Mouse (Mus musculus) megakaryocyte, embryonic 14.5 days (primary cell): ENCODE measurements around the gene Srpk2. TPM values are rescaled to one million over a fixed set of nuclear protein-coding genes. Genes with fewer than 3 reads are reported as not detected.
"Not testable (repeated sequence)": the region's sequence is repeated elsewhere in the genome, so short reads cannot be mapped to it uniquely, and the experiment has no call there.

Source experiments
- H3K27me3 ChIP-seq: replicated peaks from 2 replicates; pipeline ENCODE3; 2012; ENCODE audit warnings: inconsistent platforms
- H3K36me3 ChIP-seq: replicated peaks from 2 replicates; pipeline ENCODE3; 2012; ENCODE audit warnings: low read length, inconsistent platforms, mixed read lengths
- H3K4me1 ChIP-seq: 2 replicates; pipeline ENCODE4 v1.6.1; 2012; ENCODE audit warnings: inconsistent platforms
- H3K4me3 ChIP-seq: replicated peaks from 2 replicates; pipeline ENCODE3; 2012; ENCODE audit warnings: moderate library complexity, mild to moderate bottlenecking, inconsistent platforms
- H3K9me3 ChIP-seq: 2 replicates; pipeline ENCODE4 v1.6.1; 2012; ENCODE audit warnings: inconsistent platforms
- FLI1 ChIP-seq: IDR thresholded peaks from 2 replicates; pipeline ENCODE4 v1.6.1; 2012; ENCODE audit warnings: low read length, inconsistent platforms, mixed read lengths
- GATA1 ChIP-seq: IDR thresholded peaks from 3 replicates; pipeline ENCODE4 v1.6.1; 2012; ENCODE audit warnings: mixed read lengths, low read length, inconsistent platforms, borderline replicate concordance
- polyA plus RNA-seq: library from polyadenylated mRNA; stranded (reverse); fragments of >175 nt; gene quantifications from 2 replicates; pipeline ENCODE4 v1.2.3, GENCODE M21; 2012; ENCODE audit warnings: low replicate concordance; ENCODE audit not compliant: insufficient read depth

Srpk2 gene
- polyA plus RNA-seq, 1 experiment, result 1.5 TPM

GRCm38 (mm10) chr5:23596326-23596965 lies 88.0 kb downstream of the Srpk2 start:
- Histone ChIP-seq H3K4me3 (no peak overlapping the region), H3K9me3 (no peaks in the 10 kb centered on the region), H3K36me3 (peaks cover under 1% of the 10 kb centered on the region), H3K4me1 (peaks cover 25% of the 10 kb centered on the region), H3K27me3 (no peaks in the 10 kb centered on the region)
- TF ChIP-seq FLI1, result no peak
- no peak for TF ChIP-seq GATA1

DNA sequence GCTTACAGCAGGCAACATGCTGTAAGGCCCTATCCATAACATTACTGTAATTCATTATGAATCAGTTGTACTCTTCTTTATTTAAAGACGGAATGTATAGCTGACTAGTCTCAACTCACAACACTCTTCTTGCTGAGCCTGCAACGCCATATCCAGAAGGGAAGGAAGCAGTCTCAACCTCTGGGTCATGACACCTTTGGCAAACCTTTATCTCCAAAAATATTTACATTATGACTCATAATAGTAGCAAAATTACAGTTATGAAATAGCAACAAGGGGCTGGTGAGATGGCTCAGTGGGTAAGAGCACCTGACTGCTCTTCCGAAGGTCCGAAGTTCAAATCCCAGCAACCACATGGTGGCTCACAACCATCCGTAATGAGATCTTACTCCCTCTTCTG lies 94.1 kb downstream of the Srpk2 start:
- not testable (repeated sequence) for H3K36me3 ChIP-seq, H3K27me3 ChIP-seq, H3K4me1 ChIP-seq, H3K9me3 ChIP-seq, H3K4me3 ChIP-seq

GRCm38 (mm10) chr5:23587614-23588013 lies 96.8 kb downstream of the Srpk2 start:
- H3K27me3 ChIP-seq, result no peaks in the 10 kb centered on the region
- TF ChIP-seq GATA1 (no peak), FLI1 (no peak)
- no peaks in the 10 kb centered on the region for H3K9me3 ChIP-seq
- H3K36me3 ChIP-seq, result no peaks in the 10 kb centered on the region
- peaks cover 9% of the 10 kb centered on the region for H3K4me1 ChIP-seq
- no peak overlapping the region for H3K4me3 ChIP-seq

DNA sequence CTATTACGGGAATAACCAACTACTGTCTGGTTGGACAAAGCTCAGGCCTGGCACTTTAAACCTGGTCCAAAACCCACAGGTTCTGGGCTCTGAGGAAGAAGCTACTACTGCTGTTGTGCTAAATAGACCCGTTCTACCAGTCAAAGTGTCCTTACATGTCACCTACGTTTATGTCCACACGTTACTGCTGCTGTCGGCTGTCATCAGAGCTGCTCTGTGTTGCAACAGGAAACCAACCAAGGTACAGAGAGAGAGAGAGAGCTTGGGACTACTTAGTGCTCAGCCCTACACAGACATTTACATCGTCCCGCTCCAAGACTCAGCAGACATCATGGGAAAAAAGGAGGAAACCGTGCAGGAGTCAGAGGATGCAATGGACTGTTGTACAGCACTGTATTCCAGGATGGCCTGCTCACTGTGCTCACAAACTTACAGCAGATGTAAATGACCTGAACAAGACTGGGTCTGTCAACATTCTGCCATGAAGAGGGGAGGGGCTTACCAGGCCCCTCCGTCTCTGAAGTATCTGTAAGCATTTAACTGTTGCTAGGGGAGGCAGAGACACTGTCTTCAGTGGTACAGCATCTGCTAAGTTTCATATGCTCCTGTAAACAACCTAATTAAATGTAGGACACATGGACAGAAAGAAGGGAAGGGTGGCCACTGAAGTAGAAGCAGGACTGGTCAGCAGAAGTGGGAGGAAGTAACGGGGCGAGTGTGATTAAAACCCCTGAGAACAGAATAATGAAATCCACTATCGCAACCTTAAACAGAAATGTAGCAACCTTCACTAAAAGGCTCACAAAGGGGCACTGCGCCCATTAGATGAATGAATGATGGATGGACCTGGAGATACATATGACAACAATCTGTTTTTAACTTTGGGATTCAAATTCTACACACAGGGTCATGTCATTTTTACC lies 97.6 kb downstream of the Srpk2 start:
- no peaks in the 10 kb centered on the region for H3K36me3 ChIP-seq
- no peaks in the 10 kb centered on the region for H3K9me3 ChIP-seq
- no peaks in the 10 kb centered on the region for H3K27me3 ChIP-seq
- TF ChIP-seq FLI1 (no peak), GATA1 (no peak)
- no peak overlapping the region for H3K4me3 ChIP-seq
- H3K4me1 ChIP-seq, result peaks cover 9% of the 10 kb centered on the region

DNA sequence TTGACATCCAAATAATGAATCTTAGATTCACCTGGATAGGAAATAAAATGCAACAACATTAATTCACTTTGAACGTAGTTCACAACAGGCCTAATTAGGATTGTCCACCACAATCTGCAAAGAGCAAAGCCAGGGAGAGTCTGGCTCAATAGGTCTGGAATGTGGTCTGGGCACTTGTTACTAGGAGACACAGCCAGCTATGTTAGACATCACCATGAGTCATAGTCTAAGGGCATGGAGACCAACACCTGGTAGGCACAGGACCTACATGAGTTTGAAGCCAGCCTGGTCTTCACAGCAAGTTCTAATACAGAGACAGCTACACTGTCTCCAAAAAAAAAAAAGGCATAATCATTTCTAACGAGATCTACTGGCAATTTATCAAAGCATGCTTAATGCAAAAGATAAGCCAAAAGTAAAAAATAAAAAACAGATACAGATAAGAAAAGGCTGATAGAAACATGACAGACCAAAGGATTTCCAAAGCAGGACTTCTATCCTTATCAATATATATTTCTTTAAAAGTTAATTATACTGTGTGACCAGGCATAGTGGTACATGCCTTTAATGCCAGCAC lies 102.8 kb downstream of the Srpk2 start:
- H3K4me1 ChIP-seq, result peaks cover 6% of the 10 kb centered on the region; the same call in 1 of the 2 replicates
- H3K36me3 ChIP-seq, result no peaks in the 10 kb centered on the region
- no peaks in the 10 kb centered on the region for H3K27me3 ChIP-seq
- no peak overlapping the region for H3K4me3 ChIP-seq
- no peaks in the 10 kb centered on the region for H3K9me3 ChIP-seq
- TF ChIP-seq FLI1, result no peak
- TF ChIP-seq GATA1, result no peak

DNA sequence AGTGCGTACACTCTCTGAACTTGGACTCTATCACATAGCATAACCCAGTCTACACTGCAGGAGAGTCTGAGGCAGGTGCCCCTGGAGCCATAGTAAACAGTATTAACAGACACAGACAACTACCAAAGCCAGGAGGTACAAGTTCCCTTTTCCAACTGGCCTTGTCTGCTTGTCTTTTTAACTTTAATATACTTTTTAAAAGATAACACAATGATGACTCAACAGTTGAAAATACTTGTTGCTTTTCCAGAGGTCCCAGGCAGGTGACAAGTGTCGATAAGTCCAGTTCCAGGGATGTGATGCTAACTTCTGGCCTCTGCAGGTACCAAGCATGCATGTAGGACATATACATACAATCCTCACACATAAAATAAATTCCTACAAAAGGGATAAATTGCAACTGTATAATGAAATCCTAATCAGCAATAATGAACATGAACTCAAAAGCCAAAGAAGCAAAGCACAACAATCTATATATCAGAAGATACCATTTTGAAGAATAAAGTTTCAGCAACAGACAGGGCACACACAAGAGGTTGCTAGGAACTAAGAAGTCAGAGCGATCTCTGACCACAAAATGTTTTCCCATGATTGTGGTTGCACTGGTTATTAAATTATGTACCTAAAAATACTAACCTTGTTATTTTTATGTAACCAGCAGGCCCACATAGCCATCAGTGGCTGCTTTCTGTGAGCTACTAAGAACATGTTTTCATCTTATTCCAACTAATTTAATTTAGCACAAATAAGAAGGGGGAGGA lies 105.1 kb downstream of the Srpk2 start:
- Histone ChIP-seq H3K36me3 (no peaks in the 10 kb centered on the region), H3K27me3 (no peaks in the 10 kb centered on the region), H3K4me3 (no peak overlapping the region), H3K4me1 (peaks cover 8% of the 10 kb centered on the region; the same call in 1 of the 2 replicates), H3K9me3 (no peaks in the 10 kb centered on the region)
- no peak for TF ChIP-seq GATA1
- TF ChIP-seq FLI1, result no peak

- no peaks in the 10 kb centered on the region for H3K9me3 ChIP-seq
- H3K27me3 ChIP-seq, result no peaks in the 10 kb centered on the region
- no peak overlapping the region for H3K4me3 ChIP-seq
- H3K4me1 ChIP-seq, result peaks cover 12% of the 10 kb centered on the region; the same call in 1 of the 2 replicates
- TF ChIP-seq FLI1, result no peak
- no peak for TF ChIP-seq GATA1
- H3K36me3 ChIP-seq, result no peaks in the 10 kb centered on the region
Measured at GRCm38 (mm10) chr5:23578322-23578957, 106.0 kb downstream of the Srpk2 start.

GRCm38 (mm10) chr5:23577847-23578246 lies 106.6 kb downstream of the Srpk2 start:
- no peaks in the 10 kb centered on the region for H3K9me3 ChIP-seq
- TF ChIP-seq GATA1, result no peak
- no peak for TF ChIP-seq FLI1

DNA sequence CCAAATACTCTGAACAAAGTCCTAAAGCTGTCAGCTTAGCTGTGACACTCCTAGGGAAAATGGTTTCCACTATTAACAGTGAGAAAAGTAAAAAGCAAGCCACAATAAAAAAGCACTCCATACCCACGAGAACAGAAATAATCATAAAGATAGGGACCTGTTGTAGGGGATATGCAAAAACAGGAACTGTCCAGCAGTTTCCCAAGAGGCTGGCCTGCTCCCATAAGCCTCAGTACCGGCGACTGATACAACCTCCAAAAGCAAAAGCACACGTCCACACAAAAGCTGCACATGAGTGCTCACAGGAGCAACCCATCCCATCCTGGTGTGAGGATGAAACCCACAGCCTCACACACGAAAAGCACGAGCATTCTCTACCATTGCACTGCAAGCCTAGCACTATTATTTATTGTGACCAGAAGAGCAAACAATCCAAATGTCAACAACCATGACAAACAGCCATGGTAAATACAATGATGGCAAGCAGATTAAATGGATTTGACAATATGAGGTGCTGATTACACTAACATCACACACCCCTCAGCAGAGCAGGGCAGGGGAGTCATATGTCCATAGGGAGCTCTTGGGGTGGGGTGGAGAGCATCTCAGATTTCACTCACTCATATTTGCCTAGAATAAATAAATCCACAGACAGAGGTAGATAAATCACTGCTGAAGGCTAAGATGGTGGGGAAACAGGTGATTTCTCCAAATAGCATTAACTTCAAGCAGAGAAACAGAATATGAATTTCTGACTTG lies 107.9 kb downstream of the Srpk2 start:
- H3K36me3 ChIP-seq, result no peaks in the 10 kb centered on the region
- no peak overlapping the region for H3K4me3 ChIP-seq
- TF ChIP-seq GATA1 (no peak), FLI1 (no peak)
- peaks cover 12% of the 10 kb centered on the region; the same call in 1 of the 2 replicates for H3K4me1 ChIP-seq
- H3K27me3 ChIP-seq, result no peaks in the 10 kb centered on the region
- H3K9me3 ChIP-seq, result no peaks in the 10 kb centered on the region

More at GRCm38 (mm10) chr5:23577847-23578246, 106.6 kb downstream of the Srpk2 start:
- no peaks in the 10 kb centered on the region for H3K36me3 ChIP-seq
- peaks cover 12% of the 10 kb centered on the region; the same call in 1 of the 2 replicates for H3K4me1 ChIP-seq
- no peak overlapping the region for H3K4me3 ChIP-seq
- H3K27me3 ChIP-seq, result no peaks in the 10 kb centered on the region
